Mouse (Mus musculus): ENCODE data around the gene Reep1.

Reep1 gene

DNA sequence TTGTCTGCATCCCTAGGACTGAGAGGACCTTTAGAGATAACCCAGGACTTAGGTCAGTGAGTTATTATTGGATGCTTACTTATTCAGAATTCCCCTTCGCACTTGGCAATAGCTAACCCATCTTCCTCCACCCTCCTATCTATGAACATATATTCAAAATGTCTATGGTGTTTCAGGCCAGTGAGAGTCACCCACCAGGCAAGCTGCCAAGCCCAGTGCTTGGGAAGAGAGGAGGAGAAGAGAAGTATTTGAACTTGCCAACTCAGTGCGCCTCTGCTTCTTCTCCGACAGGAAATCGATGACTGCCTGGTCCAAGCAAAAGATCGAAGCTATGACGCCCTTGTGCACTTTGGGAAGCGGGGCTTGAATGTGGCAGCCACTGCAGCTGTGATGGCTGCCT lies 73.1 kb downstream of the Reep1 start:
- in situ Hi-C loops (cut with MboI, MseI) = no loop called here

DNA sequence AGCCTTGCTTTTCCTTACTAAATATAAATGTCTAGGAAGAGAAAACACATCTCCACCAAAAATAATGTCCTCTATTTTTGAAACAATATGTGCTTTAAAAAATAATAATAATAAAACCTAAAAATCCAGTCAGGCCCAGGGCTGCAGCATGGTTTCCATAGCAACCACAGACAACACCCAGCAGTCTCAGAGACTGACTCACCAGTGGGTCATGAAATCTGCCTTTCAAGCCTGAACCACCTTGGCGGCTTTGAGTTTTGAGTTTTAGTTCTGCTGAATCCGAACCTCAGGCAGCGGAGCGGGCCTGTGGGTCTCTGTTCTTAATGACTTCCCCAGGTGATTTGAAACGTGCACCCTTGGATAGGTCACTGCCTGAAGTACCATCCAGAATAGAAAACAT lies 75.8 kb downstream of the Reep1 start:
- in situ Hi-C loops (cut with MboI, MseI) = no loop called here

DNA sequence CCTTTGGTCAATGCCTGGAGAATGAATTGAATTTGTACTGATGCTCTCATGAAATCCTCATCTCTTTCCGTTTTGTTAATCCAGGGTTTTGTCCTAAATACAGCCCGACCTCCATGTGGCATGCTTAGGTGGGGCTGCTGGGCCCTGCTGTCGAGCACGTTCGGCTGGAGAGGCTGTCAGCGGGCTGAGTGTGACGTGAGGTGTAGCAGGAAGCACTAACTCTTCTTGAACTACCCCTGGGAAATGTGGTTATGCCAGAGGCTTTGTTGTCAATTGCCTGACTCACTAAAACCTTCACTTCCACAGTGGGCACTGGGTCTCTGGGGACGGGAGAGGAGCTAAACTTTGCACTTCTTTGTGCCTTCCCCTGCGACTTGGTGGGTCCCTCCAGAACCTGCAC lies 81.0 kb downstream of the Reep1 start:
- in situ Hi-C loops (cut with MboI, MseI) = no loop called here

DNA sequence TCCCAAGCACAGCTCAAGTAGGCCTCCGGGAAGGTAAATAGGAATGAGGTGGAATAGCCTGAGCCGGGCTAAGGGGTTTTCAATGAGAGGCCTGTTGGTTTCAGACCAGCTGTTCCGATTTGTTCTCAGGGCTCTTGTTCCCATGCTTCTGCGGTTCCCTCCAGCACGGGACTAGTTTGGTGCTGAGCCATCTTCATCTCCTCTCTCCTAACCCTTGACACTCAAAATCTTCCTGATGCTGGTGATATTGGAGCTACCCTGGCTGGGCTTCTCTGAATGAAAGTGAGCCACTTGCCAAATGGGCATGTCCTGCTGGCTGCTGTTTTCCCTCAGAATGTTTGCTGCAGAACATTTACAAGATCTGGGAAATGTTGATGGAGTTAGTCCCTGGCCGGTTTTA lies 84.4 kb downstream of the Reep1 start:
- in situ Hi-C loops (cut with MboI, MseI) = no loop called here

DNA sequence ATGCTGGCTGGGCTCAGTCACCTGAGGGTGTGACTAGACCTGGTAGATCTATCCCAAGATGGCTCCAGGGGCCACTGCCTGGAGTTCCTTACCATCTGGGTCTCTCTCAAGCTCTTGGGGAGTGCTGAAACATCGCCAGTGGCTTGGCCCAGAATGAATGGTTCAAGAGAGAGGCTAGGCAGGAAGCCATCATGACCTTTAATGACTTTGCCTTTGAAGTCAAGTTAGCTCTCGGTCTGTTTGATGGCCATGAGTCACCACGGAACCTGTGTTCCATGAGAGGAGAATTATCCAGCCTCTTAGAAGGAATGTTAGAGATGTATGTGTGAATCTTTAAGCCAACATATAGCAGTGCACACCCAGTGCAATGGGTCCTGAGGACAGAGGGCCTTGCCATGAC lies 92.0 kb downstream of the Reep1 start:
- in situ Hi-C loops (cut with MboI, MseI) = no loop called here

DNA sequence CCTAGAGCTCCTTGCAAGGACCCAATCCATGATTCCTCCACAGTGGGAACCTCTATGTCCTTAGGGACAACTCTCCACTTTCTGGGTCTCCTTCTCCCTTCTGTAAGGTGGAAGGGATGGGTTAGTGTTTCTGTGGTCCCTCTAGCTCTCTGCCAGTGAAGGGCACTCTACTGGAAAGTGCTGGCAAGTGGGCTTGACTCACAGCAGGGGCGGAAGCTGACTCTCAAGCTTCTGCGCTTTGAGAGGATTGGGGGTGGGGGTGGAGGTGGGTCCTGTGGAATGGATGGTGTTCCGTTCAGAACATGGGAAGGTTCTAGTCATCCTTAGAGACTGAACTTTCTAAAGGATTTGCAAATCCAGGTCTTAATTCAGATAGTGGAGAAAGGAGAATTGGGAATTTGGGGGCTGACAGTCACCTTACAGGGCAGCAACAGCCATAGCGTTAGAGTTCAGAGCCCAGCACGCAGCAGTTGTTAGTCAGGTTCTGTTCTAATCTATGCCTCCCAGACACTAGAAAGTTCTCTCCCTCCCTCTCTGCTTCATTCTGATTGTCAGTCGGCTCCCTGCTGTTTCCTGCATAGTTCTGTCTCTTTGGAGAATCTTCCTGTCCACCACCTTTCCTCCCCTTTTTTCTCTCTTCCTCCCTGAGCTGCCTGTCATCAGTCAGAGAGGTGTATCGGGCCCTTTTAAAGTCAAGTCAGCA lies 93.8 kb downstream of the Reep1 start:
- in situ Hi-C loops (cut with MboI, MseI) = loop anchor here (10.0 kb wide), 1 partner anchor 636 kb away; no protein-coding TSS in a partner anchor

DNA sequence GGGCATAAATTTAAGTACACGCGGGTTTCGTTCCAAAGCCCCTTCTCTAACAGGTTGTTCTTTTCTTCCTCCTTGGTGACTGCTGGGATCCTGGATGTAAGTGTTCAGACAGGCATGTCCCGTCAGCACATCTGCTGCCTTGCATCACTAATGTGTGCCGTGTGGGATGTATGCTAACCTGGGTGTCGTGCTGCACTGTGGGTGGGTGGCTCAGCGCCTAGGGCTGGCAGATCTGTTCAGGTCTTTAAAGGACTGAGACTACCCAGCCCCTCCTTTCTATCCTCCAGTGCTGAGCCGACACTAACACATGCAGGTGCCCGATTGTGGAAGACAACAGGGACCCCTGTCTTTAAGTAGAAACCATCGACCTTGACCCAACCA lies 94.3 kb downstream of the Reep1 start:
- in situ Hi-C loops (cut with MboI, MseI) = loop anchor here (10.0 kb wide), 1 partner anchor 637 kb away; no protein-coding TSS in a partner anchor

DNA sequence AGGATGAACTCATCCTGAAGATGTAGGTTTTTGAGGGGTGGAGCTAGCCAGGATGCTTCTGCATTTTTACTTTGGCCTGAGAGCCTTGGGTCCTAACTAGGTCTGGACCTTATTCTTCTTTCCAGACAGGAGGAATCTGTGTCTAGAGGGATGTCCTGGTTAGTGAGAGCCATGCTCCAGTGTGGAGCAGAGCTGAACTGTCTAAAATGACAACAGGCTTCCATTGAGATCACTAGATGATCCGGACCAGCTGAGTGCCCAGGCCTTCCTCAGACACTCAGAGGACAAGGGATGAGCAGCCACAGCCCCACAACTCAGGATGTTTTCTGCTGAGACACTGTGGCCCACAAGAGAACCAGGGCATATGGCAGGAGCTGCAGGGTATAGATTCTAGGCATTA lies 96.2 kb downstream of the Reep1 start:
- in situ Hi-C loops (cut with MboI, MseI) = loop anchor here (10.0 kb wide), 1 partner anchor 639 kb away; no protein-coding TSS in a partner anchor

DNA sequence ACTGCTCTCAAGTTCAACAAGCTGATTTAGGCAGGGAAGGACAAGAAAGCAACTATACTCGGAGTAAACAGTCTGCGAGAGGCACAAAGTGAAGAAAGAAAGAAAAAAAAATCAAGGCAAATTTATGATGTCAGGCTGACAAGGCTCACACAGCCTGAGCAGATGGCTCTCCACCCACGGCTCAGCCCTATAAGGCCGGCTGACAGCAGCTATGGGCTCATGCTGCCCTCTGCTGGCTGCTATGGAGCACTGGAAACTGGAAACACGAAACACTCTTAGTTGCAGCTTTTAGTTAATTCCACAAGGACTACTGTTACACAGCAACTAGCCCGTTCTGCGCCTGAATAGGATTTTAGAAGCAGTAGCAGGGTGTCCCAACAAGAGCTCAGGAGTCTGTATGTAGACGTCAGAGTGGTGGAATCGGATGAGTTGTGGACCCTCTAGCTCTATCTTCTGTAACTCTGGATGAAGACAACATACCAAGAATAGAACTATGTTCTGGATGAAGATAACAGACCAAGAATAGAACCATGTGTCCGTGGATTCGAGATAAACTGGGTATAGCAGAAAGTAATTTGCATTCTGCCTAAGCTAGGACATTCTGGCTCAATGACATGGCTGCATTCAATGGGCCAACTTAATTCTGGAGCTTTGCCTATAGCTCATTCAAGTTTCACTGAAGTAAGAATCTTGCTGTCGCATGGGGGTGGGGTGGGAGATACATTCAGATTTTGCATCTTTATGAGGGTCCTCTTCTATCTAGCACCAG lies 96.9 kb downstream of the Reep1 start:
- in situ Hi-C loops (cut with MboI, MseI) = loop anchor here (10.0 kb wide), 1 partner anchor 639 kb away; no protein-coding TSS in a partner anchor

DNA sequence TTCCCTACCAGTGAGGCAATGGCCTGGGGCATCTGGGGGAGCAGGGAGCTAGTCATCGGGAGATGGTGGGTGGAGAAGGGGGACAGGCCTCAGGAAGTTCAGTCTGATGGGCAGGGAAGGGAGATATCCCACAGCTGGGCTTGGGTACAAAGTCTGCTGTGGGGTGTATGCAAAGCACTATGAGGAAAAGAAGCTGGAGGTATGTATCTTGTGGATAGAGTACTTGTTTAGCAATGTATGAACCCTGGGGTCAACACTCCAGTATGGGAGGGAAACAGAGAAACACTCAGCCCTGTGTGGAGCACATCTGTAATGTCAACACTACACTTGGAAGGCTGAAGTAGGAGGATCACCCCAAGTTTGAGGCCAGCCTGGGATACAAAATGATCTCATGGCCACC lies 99.4 kb downstream of the Reep1 start:
- in situ Hi-C loops (cut with MboI, MseI) = loop anchor here (5.0 to 10.0 kb wide), 2 partner anchors 174 to 642 kb away; partner anchors contain the start of gene Kdm3a

DNA sequence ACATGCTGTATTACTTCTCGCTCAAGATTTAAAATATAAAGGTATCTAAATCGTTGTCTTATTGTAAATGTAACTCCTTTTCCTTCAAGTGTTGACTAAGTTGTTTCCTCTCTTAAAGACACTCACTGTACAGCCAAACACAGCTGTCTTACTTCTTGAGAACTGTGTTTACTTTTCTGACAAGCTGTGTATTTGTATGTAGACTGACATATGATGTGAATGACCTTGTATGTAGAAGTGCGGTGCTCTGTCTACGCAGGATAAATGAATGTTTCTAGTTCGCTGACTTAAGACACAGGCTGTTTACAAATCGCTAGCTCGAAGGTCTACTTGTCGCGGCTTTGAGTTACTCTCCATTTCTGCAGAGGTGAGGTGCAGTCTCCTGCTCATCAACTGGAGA lies 102.5 kb downstream of the Reep1 start:
- in situ Hi-C loops (cut with MboI, MseI) = loop anchor here (5.0 to 10.0 kb wide), 2 partner anchors 178 to 645 kb away; partner anchors contain the start of gene Kdm3a

DNA sequence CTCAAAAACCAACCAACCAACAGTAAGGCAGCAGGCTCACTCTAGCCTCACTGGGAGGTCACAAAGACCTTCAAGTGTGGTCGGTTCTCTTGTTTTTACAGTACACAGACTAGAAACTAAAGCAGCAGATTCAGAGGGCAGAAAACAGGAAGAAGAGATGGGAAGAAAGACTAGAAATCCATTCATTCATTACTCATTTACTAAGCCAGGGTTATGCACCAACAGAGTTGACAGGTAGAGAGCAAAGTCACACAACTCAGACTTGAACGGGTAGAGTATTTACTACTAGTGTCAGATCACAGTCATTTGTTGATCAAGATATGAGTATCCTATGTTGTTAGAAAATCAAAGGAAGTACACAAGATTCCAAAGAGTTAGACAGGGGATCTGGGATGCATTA lies 105.5 kb downstream of the Reep1 start:
- in situ Hi-C loops (cut with MboI, MseI) = no loop called here

DNA sequence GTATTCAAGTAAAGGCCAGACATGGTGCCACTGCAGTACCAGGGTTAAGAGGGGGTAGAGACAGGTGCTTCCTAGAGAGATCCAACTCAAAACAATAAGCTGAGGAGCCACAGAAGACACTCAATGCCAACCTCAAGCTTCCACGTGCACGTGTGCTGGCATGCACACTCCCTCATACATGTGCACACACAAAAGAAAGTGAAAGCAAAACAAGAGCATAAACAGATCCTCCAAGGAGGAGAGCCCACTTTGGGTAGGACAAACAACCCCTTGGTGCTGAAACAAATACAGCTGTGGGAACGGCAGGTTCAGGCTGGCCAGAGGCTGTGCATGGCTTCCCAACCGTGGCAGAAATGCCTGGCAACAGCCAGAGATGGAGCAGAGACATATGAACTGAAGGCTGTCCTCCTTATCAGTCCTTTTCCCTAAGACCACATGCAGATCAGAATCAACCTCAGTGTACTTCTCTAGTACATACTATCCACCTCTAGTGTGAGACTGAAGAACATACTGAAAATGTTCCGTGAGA lies 112.5 kb downstream of the Reep1 start:
- in situ Hi-C loops (cut with MboI, MseI) = no loop called here

DNA sequence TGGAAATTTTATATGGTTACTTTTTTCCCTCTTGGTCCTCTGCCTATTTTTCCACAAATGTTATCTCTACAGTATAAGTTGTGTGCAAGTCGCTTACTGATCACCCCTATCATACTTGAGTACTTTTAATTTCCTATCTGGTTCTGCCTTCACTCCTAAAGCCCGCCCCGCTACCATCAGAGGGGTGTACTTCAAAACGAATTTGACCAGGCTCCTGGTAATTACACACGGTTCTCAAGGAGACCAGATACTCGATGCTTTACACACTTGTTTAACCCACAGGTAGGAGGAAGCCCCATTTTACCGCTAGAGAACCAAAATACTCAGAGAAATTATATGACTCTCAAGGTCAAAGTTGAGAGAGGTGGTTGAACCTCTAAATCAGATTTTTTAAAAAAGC lies 115.7 kb downstream of the Reep1 start:
- in situ Hi-C loops (cut with MboI, MseI) = no loop called here

DNA sequence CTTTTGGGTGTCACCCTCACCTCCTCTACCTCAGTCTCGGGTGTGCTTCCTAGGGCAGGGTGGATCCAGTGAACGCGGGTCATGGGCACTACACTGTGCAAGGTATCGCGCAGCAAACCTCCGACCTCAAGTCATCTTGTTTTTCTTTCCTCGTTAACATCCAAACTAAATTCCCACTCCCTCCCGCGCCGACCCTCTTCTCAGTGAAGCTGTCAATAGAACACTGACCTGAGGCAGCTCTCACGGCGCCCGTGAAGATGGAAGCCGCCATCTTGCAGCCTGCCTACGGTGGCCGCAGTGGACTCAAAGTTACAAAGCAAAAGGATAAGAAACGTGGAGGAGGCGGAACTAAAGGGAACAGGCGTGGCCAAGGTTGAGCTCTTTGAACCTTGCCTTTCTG lies 116.1 kb downstream of the Reep1 start:
- in situ Hi-C loops (cut with MboI, MseI) = no loop called here

DNA sequence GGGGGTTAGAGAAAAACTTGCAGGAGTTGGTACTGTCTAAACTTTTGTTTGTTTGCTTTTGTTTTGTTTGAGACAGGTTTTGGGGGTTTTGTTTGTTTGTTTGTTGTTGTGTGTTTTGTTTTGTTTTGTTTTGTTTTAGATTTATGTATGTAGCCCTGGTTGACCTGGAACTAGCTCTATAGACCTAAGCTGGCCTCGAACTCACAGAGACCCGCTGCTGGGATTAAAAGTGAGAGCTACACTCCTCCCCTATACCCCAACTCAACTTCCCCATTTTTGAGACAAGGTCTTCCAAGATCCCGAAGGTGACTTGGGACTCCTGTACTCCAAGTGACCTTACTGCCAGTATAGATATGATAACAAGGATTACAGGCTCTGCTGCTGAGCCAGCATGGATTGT lies 116.6 kb downstream of the Reep1 start:
- in situ Hi-C loops (cut with MboI, MseI) = no loop called here

DNA sequence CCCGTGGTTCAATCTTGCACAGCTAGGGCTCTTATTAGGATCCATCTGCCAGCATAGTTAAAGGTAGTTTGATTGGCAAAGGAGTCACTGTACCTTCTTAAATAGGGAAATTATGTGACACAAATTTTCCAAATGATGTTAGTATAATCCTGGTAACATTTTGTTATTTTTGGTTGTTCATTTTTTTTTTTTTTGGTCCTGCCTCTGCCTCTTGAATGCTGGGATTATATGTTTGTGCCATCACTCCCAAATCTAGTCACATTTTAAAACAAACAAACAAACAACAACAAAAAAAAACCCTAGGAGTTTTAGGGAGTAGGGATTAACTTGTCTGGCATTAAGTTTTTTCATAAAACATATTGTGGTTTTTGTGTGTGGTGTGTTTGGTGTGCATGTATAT lies 119.5 kb downstream of the Reep1 start, which contains the start of gene Mrpl35:
Gene Mrpl35 (minus strand): TSS at position 101 of the 400 bp plus-strand sequence.
- in situ Hi-C loops (cut with MboI, MseI) = no loop called here

DNA sequence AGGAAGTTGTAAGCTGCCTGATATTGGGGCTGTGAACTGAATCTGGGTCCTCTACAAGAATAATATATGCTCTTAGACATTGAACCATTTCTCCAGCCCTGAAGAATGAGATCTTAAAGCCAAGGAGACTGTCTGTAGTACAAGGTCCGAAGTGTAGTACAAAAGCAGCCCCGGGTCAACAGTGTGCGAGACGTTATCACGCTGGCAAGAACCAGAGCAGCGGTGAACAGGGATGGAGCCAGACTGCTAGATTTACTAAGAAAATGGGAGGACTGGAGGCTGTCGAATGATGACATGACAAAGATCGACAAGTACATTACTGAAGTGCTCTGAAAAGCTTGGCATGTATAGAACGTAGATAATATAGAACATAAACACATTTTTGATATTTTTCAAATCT lies 122.4 kb downstream of the Reep1 start:
- in situ Hi-C loops (cut with MboI, MseI) = no loop called here

DNA sequence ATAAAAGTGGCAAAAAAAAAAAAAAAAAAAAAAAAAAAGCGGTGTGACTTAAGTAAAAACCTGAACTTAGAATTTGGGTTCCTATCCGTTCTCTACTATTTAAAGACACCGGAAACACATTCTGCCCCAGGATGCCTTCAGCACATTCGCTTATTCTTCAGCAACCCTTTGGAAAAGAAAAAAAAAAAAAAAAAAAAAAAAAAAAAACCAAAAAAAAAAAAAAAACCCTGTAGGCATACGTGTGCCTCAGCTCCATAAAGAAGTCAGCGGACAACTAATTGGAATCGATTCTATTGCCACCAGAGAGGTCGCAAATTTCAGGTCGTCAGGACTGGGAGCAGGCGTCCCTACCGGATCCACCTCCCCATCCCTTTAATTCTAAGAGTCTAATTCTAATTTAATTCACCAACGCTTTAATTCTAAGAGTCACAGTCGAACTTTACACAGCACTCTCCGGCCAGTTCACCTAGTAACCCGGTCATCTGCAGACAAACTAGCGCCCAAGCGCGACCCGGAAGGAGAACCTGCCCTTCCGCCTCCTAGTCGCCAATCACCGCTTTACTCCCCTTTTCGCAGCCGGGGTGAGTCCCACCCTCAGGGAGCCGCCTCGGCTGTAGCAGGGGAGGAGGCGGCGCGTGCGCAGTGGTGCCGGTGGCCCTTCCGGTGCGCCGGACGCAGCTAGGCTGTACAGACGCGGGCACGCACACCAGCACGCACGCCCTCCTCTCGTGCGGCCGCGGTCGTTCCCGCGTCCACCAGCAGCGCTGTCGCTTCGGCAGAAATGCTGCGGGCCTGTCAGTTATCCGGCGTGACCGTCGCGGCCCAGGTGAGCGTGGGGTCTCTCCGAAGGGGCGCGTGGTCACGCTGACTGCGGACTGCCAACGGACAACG lies 123.6 kb downstream of the Reep1 start, which contains the start of gene Immt:
Gene Immt (plus strand): TSS at position 642 of the 891 bp plus-strand sequence.
- in situ Hi-C loops (cut with MboI, MseI) = no loop called here

DNA sequence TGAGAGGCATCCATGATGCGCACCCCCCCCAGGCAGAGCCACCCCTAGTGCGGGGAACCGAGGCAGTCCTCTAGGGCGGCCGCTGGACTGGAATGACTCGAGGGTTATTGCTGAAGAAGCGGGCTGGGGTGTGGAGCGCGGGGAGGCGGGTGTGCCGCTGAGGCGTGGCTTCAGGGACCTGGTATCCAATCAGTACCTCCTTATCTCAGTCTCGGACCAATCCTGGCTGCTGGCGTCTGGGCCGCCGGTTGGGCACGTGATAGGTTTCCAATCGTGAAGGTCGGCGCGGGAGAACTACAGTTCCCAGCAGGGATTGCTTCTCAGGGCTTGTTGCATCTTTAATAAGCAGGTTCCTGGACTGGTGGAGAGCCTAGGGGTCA lies 124.2 kb downstream of the Reep1 start:
- in situ Hi-C loops (cut with MboI, MseI) = no loop called here

DNA sequence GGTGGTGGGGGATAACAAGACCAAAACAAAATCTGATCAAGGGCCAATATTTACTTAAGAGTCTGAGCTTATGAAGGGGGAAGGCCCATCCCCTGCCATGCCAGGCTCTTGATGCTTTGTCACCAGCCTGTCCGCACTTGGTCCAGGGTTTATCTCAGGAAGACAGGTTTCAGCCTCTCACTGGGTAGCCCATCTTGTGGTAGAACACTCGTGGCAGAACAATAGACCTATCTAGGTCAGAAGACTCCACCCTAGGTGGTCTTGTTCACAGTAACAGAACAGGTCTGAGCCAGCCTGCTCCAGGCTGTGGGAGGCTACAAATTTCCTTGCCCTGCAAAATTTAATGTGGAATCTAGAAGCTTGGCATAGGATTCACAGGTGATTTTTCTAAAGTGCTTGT lies 129.4 kb downstream of the Reep1 start:
- in situ Hi-C loops (cut with MboI, MseI) = no loop called here

DNA sequence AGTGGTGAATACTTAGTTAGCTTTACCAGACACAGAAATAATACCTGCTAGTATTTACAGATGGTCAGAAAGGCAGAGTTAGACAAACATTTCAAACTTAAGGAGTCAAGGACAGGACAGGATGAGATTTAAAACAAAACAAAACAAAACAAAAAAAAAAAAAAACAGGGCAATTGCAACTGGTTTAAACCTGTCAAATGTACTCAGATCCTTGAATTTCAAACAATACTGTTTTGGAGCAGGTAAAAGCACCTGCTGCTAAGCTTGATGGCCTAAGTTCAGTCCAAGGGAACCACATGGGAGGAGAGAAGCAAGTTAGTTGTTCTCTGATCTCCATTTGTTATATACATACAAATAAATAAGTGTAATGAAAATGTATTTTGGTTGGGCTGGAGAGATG lies 132.5 kb downstream of the Reep1 start:
- in situ Hi-C loops (cut with MboI, MseI) = no loop called here

All from T-helper 2 cell (primary cell).